Mouse (Mus musculus) cerebellum, postnatal 10 days (tissue): ENCODE measurements around the gene Fkbp14.

ENCODE experiments used
- DNase-seq, 2 experiments: peaks; one replicate each; pipeline ENCODE4 v3.0.0; 2021; ENCODE audit warnings: mixed read lengths in 2 of 2

Gene Fkbp14

DNA sequence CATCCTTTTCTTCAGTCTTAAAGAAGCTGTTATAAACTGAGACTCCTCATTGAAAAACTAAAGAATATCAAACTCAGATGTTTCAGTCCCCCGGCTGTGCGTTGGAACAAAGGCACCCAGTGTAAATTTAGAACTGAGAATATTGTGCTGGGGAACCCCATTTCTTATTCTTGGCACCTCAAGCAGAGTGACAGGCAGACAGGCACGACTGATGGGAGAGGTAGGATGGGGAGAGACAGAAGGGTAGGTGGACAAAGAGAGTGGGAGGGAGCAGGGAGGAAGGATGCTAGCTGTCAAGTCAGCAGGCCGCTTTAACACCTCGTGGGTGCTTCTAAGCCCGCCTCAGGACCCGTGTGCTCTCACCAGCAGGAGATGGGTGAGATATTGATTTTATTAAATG is 54.3 kb downstream of the Fkbp14 start:
- no peak for DNase-seq

DNA sequence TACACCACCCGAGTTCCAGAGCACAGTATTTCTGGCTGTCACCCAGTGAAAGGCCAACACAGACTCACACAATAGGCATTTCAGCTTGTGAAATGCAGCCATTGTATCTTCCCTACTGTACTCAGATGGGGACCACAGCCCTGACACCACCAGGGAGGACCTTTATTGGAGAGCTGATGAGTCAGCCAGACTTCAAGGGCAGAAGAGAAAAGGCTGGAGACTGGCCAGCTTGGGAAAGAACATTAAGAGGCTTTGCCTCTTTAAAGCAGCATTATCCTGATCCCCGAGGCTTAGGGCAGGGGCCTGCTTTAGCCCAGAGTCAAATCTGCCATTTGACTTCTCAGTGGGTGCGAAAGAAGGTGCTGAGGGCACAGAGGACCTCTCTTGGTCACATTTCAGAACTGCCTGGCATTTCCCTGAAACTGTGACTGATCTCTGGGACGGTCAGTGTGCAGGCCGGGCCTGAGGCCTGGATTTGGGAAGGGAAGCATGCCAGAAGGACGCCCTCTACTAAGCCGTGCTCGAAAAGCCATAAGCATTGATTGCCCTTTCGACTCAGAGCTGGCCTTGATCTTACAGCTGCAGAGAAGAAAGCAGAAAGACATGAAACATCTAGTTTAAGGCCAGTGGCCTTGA is 56.7 kb downstream of the Fkbp14 start:
- DNase-seq = peak in 1 of 2 experiments; percentile 54

DNA sequence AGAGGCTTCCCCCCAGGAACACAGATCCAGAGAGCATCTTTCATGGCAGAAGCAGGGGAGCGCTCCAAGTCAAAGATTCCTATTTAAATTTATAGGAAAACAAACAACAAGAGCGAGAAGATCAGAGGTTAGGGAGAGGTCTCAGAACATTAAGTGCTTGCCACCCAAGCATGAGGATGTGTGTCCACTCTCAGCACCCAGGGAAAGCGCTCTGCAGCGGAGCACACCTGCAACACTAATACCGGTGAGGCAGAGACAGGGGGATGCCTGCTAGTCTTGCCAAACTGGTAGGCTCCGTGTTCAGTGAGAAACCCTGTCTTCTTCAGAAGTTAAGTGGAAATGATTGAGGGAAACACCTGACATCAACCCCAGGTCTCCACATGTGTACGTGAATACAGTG is 57.7 kb downstream of the Fkbp14 start:
- DNase-seq = no peak

DNA sequence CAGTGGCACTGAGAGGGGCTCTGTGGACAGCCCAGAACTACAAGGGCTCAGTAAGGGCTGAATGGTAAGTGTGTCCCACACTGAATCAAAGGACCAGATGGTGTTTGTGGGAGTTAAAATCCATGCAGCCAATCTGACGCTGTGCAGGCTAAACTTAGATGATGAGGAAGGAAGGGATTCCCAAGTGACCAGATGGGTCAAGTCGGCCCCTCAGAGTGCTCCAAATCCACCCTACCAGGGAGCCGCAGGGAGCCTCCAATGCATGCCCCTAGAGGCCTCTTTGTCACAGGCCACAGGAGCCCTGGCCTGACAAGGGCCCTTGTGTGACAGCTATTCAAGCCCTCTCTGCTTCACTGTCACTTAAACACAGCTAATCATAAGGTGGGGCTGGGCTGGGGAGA is 58.3 kb downstream of the Fkbp14 start:
- peak; percentile 50 to 60 for DNase-seq

DNA sequence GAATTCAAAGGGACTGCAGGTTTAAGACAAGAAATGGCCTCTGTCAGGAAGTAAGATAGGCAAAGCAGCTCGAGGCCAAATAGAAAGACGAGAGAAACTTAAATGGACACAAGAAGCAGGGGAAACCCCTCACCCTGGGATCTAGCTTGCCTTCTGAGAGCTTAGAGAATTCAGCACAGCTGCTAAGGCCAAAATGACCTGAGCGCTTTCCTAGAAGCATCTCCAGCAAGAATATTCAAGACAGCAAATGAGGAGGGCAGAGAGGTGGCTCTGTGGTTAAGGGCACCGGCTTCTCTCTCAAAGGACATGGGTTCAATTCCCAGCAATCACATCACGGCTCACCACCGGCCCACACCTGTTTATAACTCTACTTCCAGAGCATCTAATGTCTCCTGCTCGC is 60.1 kb downstream of the Fkbp14 start:
- no peak for DNase-seq

DNA sequence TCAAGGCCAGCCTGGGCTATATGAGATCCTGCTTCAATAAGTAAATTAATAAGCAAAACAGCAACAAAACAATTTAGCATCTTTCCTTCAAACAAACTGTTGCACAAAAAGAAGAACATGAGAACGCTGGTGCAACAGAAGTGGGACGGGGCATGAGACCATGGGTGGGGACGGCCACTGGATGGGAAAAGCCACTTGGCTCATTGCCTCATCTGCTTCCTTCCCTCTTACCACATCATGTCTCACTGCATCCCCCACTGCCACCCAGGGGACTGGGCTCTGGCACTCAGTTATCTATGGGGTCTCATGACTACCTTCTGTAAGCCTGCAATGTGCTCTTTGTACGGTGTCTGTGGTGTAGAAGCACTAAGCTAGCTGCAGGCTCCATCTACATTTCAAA is 61.6 kb downstream of the Fkbp14 start:
- DNase-seq = peak in 1 of 2 experiments; percentile 27

DNA sequence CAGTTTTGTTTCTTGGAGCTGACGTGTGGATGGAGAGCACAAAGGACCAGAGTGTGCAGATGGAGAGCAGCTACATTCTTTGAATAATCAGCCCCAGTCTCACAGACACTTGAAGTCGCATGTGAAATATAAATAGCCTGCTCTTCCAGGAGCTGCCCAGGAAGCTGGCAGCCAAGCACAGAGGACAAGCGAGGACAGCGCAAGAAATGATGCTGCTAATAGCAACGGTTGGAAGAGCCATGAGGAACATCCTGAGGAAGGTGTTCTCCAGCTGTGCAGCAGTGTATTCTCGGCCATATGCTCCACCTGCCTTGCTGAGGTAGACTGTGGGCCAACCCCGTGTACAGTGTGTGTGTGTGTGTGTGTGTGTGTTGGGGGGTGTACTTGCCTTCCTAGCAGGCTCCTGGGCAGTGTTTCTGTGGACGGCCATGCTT is 66.0 kb downstream of the Fkbp14 start:
- DNase-seq = peak; percentile 82 to 88

DNA sequence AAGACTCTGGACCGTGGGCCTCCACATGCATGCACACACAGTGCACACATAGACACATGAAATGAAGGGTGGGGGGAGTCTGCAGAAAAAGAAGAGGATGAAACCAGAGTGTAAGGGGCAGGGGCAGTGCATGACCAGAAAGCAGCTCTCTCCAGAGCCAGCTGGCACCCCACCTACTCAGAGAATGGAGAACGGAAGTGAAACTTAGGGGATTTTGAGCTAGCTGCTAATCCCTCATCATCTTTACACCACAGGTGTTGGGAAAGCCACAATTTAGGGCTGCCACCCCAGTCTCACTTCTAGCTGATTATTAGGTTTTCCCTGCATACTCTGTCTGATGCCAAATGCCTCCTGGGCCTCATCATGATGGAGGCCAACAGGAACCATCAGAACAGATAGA is 66.9 kb downstream of the Fkbp14 start:
- DNase-seq = peak; percentile 24 to 29

DNA sequence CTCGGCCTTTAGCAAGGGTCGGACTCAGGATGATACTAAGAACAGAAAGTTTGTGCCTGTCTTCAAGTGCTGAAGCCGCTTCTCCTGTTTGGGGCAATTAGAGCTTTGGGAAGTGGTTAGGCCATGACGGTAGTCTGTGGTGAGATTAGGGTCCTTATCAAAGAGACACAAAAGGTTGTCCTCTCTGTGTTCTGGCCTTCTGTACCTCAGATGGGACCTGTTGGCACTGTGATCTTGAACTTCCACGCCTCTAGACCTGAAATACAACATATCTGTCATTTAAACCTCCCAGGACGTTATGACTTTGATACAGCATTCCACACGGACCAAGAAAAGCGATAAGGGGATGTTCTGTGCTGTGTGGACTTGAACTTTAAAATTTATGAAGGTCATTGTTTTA is 68.4 kb downstream of the Fkbp14 start:
- DNase-seq = no peak
